Mouse (Mus musculus) thymus, postnatal 14 days (tissue): ENCODE measurements around the gene Pstpip1.

ENCODE experiments used
- DNase-seq: peaks from one replicate; pipeline ENCODE4 v3.0.0; 2021

The Pstpip1 gene

DNA sequence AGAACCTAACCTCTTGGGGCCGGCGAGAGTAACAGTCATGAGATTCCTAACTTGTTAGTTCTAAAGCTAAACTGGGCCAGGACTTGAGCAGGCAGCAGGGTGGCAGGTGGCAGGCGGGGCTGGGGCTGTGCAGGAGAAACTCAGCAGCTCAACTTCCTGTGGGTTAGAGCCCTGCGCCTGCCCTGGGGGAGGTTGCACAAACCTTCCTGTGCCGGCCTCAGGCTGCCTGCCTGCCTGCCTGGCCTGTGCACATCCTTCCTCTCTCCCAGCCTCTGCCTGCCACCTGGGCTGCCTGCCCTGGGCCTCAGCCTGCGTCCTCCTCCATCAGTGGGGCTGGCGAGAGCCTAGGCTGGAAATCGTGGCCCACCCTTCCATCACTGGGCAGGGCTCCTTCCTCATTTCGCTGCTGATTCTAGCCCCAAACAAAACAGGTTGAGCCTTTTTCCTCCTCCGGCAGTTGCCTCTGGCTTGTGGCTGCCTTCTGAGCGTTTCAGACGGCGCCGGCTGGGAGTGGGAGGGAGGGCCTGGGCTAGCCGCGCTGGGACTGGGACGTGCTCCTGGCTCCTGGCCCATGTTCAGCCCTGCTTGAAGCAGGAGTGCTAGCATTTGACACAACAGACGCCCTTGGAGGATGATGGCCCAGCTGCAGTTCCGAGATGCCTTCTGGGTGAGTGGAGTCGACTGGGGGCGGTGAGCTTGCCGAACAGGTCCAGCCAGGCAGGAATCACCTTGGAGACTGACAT, at the start of gene Pstpip1:
Pstpip1 (plus strand) TSS at position 185 of the 743 bp plus-strand sequence.
- peak; percentile 95 for DNase-seq

DNA sequence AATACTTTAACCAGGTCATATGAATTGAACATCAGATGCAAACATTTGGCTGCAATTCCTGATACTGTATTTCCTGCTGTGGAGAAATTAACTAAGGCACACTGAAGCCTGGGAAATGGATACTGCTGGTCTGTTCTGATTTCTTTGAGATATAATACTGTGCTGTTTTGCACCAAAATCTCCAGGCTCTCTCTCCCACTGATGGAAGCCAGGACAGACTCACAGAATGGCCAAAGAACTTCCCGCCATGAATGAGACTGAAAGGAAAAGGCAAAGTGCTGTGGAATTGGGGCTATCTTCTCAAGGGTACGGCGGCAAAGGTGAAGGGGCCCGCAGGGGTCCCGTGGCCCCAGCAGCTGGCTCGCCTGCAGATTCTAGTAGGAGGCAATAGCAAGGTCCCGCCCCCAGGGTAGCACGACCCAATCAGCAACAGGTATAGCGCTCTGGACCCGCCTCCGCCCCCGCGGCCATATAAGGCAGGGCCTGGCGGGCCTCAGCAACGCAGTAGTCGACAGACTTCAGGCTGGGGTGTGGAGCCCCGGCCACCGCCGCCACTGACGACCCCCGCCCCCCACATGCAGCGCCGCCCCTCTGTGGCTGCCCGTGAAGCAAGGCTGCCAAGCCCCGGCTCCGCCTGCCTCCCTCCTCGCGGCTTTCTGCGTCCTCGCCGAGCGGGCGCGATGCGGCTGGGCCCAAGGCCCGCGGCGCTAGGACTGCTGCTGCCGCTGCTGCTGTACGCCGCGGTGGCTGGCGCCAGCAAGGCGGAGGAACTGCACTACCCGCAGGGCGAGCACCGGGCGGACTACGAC, 48.2 kb upstream of the Pstpip1 start, which contains the start of gene Rcn2:
Rcn2 (plus strand) TSS at position 474 of the 809 bp plus-strand sequence.
- DNase-seq, result peak; percentile 98

DNA sequence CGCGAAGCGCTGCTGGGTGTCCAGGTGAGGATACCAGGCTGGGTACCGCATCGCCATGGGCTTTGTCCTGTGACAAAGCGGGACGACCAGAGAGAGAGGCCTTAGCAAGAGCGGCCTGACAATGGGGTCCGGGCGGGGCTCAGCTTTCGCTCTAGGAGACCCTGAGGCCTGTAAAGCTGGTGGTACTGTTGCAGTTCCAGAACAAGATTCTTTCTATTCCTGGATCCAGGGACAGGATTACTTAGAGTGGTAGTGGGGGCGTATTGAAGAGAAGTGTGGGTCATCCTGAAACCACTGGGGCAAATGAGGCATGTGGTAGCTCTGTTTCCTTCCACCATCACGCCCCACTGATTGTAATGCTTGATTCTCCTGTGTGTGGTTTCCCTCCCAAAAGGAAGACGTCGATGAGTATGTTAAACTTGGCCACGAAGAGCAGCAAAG, 47.6 kb upstream of the Pstpip1 start:
- DNase-seq, result no peak

DNA sequence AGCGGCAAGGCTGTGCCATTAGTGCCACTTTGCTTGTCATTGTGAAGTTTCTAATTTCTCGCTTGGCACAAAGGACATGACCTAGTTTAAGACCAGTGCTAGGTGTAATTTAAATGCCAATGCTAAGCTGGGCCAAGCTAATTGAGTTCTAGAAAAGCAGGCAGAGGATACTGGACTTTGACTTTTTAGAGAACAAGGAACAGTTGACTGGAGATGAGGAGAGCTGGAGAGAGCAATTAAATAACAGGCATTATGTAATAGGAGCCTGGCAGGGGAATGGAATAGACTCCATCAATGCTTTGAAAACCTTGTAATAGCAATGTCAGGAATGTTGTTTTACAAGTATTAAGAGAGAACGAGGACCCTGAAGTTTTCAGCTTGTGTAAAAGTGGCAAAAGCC, 36.0 kb upstream of the Pstpip1 start:
- no peak for DNase-seq

DNA sequence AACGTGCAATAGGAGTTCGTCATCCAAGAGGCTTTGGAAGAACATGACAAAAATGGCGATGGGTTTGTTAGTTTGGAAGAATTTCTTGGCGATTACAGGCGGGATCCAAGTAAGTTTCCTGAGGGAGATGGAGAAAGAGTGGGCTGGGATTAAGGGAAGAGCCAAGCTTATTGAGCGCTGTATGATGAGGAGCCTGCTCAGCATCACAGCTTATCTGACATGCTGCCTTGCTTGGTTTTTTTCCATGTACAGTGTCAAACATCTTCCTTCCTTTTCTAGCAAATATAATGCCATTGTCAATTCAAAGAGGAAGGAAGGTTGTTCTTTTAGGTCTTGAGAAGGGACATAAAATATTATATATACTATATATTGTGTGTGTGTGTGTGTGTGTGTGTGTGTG, 33.6 kb upstream of the Pstpip1 start:
- DNase-seq, result no peak

DNA sequence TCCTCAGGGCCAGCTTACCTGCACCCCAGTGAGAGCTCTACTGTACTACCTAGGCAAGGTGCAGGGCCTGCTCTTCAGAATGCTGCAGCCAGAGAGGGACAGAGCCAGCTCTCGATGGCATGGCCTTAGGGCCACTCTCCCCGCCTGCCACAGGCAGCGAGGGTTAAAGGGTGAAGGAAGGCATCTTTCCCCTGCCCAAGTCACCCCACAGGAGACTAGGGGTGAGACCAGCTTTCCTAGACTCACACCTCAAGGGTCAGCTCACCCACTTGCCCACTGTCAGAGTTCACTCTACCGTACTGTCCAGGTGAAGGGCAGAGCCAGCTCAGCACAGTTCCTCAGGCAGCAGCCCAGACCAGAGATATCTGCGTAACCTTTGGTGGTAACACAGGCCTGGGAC, 27.4 kb upstream of the Pstpip1 start:
- DNase-seq, result no peak

DNA sequence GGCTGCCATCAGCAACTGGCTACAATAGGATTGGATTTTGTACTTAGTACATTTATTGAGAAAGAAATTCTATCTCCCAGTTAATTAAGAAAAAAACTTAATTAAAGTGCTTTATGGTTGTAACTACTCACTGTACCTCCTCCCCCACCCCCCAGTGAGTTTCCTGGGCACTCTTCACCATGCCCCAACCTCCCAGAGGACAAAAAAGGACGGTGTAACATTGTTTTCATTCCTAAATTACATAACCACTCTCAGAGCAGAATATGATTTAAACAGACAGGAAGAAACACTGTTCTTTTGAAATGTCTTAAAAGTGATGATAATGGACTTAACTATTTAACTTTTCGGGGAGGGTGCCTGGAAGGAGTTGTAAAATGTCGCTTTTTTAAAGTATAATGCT, 24.8 kb upstream of the Pstpip1 start:
- no peak for DNase-seq

DNA sequence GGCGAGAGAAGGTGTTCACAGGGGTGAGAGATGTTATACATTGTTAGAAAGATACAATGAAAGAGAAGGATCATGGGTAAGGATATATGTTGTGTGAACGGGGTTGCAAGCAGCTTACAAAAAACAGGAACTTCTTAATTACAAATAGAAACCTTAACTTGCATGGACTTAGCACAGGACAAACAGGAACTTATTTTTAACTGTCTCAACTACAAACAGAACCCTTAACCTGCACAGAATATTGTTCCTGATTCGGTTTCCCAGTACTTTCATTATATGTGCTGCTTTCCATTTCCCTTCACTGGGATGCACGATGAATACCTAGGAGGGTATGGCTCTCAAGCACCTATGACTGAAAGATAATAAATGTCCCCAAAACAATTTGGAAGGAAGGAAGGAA, 21.8 kb upstream of the Pstpip1 start:
- DNase-seq, result no peak

DNA sequence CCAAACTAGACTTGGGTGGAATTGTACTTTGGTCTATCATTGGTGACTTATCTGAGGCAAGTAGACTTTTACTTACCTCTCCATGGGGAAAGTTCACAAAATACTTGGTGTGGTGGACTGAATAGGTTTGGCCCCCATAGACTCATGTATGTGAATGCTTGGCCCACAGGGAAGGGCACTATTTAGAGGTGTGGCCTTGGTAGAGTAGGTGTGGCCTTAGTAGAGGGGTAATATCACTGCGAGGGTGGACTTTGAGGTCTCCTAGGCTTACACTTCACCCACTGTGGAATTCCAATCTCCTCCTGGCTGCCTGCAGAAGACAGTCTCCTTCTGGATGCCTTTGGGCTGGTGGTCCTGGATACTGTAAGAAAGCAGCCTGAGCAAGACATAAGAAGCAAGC, 21.1 kb upstream of the Pstpip1 start:
- no peak for DNase-seq

DNA sequence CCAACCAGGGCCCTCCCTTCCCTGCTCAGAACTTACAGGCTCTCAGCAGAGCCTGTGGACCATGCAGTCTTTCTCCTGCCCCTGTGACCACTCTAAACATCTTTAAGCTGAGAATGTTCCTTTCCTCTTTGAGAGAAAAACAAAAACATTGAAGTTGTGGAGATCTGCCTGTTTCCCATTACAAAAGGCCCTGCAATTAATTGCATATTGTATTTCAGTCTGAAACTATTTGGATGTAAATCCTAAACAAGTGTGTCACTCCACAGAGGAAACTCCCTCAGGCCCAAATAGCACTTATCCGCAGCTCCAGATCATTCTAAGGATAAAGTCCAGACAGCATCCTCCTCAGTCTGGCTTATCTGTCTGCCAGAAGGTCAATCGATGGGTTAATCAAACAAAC, 16.9 kb upstream of the Pstpip1 start:
- DNase-seq, result no peak

DNA sequence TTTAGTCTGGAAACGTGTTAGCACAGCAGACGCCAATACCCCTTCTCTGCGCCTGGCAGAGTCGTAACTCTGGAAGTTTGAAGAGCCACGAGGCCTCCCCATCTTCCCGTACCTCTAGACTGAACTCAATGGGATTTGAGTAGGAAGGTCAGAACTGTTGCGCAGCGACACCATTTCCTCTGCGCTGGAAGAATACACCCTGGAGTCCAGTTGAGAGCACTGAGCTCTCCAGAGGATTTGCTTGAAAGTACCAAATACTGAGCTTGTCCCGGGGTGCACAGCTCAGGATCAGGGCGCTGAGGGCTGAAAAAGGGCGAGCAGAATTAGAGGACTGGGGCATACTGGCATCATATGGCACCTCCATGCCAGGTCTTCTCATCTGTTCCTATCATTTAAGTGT, 14.9 kb upstream of the Pstpip1 start:
- no peak for DNase-seq

DNA sequence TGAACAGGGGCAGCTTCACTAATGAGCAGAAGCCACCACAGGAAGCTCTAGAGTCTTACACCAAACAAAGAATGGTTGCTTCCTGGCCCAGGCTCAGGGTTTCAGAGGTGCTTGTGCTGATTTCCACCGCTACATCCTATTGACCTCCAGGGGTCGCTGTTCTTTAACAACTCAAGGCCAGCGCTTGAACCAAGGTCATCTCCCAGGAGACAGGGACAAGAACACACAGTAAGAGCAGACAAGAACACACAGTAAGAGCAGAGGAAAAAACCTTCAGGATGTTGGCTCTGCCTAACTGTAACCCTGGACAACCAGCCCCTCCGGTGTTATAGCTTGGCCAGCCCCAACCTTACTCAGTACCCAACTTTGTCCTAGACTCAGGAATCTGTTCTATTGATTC, 14.5 kb upstream of the Pstpip1 start:
- peak; percentile 83 for DNase-seq

DNA sequence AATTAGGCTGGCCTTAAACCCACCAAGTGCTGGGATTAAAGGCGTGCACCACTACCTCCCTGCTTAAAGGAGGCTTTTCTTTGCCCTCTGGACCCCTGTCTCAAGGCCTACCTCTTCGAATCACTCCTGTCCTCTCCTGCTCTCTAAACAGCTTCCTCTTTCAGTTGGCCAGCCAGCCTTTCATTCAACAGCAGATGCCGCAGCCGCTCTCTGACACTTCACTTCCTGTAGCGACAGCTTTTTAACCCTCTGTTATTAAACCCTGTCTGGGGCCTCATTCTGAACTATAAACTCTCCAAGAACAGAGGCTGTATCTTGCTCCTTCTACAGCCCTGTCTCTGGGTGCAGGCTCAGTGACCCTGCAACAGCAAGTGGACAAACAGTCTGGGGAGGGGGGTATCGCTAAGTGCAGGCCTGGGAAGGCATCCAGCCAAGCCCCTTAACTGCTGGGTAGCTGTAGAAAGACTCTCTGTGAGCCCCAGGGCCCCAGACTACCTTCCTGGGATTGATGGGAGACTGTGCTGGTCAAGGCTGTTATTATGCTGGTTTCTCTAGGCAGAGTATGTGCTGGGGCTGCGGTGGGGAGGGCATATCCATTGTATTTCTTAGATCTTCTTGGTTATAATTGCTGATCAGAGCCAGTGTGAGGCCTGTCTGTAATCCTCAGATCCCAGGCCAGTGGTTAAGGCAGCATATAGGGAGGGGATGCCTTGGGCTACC, 13.7 kb upstream of the Pstpip1 start:
- peak; percentile 81 for DNase-seq

DNA sequence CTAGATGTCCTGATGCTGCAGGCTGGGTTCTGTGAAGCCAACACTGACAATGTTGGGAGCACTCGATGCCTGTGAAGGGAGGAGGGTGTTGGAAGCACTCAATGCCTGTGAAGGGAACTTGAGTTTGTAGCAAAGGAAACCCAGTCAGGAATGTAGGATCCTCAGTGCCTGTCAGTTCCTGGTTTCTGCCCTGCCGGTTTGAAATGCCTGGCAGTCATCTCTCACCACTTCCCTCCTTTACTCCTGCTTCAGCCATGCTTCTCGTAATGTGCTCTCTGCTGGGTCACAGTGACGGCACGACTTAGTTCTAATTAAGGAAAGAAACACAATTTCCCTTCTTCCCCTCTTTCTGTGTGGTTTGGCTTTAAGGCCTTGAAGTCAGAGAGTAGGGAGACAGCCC, 10.2 kb upstream of the Pstpip1 start:
- no peak for DNase-seq

DNA sequence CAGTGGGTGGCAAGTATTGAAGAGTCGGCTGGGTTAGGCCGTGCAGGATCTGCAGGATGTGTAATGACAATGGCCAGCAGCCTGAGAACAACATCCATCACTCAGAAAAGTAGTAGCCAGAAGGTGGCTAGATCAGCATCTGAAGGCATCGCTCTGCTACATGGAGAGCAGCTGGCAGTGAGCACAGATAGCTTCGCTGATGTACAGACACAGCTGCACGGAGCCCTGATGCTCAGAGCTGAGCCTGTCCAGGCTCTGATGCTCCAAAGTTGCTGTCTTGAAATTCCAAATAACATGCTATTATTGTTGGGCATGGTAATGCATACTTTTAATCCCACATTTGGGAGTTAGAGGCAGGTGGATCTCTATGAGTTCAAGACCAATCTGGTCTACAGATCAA, 3.2 kb upstream of the Pstpip1 start:
- no peak for DNase-seq

DNA sequence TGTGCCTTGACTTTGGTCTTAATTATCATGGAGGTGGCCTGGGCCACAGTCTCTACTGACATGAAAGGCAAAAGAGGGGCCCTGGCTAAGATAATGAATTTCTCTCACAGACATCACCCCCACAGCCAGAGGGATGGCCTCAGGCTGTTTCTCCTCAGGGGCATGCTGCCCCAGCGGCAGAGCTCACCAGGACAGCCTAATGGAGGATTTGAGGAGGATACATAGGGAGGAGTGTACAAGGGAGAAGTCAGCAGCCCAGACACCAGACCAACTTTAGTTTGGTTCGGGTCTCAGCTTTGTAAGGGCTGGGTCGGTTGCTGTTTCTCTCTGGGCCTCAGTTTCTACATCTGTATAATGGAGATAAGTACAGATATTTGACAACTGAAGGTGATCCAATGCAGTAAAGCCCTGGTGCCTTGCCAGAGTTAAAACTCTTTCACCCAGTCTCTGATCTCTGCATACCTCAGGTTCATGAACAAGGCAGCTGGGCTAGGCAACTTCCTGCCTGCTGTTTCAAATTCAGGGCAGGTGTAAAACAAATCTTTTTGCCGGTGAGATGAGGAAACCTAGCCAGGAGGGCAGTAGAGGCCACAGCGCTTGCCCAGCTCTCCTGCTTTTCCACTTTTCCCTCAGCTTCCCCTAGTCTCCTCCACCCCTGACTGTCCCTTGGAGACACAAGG, 924 bp downstream of the Pstpip1 start:
- DNase-seq, result peak; percentile 69

DNA sequence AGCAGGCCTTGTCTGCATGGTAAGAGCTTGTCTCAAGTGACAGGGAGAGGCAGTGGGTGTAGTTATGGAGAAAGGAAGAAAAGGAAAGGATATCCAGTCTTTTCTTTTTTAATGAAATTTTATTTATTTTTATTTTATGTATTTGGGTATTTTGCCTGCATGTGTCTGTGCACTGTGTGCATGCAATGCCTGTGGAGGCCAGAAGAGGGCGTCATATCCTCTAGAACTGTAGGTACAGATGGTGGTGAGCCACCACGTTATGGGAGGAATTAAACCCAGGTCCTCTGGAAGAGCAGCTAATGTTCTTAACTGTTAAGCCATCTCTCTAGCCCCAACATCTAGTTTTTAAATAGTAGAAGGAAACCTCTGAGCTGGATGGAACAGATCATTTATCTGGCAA, 2.3 kb downstream of the Pstpip1 start:
- peak; percentile 67 for DNase-seq

DNA sequence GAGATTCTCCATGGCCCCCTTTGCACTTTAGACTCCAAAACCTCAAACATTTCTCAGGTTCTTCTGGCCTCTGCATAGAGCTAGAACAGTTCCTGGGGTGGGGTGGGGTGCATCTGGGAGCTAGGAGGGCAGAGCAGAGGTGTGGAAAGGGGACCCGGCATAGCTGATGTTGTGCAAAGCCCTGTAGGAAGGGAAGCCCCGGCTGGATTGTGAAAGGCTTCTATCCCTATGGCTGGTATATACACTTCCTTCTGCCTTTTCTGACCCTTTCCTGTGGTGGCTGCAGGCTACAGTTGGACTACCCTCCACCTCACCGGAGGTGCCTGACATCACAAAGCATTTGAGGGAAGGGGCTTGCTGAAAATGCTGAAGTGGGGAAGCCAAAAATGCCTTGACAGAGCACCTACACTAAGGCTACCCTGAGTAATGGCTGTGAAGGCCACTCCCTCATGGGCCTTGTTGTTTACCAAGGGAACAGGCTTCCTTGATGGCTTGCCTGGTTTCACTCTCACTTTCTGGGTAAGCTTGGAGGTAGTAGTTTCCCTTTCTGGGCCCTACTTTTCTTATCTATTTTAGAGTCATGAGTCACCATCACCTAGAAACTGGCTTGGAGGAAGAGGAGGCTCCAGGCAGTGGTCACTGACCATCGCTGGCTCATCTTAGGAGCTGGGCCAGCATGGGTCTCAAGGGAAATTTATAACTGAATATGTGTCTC, 8.0 kb downstream of the Pstpip1 start:
- DNase-seq, result no peak

DNA sequence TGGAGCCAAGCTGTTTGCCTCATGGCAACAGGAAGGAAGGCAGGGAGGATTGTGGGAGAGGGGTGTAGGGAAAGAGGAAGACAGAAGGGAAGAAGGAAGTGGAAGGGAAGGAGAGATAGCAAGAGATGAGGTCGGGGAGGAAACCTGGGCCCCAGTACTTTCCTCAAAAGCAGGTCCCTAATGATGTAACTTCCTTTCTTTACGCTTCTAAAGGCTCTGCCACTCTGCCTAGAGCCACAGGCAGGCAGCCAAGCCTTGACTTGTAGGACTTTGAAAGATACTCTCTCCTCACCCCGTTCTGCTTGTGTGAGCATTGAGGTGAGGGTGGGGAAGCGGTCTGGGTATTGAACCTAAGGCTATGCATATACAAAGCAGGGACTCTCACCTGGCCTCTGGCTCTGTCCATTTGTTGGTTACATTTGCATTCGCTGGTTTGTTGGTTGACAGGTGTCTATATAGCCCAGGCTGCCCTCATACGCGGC, 10.3 kb downstream of the Pstpip1 start:
- no peak for DNase-seq

DNA sequence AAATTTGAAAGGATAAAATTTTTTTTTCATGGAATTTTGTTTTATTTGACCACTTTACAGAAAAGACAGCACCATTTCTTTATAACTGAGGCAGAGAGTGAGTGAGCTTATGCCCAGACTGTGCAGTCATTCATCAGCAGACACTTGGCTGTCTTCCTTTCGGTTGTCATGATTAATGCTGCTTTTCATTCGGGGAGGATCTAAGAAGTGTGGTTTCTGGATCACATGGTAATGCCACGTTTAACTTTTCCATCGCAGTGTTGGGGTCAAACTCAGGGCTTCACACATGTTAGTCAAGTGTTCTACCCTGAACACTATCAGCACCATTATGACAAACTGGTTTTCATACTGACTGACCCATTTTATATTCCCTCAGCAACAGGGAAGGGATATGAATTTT, 11.3 kb downstream of the Pstpip1 start:
- no peak for DNase-seq

DNA sequence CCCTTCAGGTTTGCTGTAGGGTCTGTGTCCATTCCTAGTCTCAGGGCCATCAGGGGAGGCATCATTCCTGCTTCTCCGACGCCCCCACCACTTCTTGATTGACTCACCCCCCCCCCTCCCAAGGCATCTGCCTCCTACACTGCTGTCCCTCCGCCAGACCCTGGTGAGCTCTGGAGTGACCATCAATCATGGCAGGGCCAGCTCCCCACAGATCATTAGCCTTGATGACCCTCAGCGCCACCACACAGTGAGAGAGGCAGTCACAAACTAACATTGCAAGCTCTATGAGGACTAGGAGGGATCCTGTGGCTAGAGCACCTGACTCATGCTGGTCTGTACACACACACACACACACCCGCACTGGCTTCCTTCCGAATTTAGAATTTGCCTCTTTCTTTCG, 15.2 kb downstream of the Pstpip1 start:
- DNase-seq, result no peak
